Mouse (Mus musculus) bone marrow, adult 2 months (tissue): ENCODE measurements around the gene Ppm1m. TPM values are rescaled to one million over a fixed set of nuclear protein-coding genes. Genes with fewer than 3 reads are reported as not detected.
A peak's percentile ranks its signal among the peaks of the same experiment; 100 is the strongest.

Experiments
- H3K27ac ChIP-seq: fragments of 200-500 bp; 2 replicates; pipeline ENCODE4 v1.5.1; 2012; ENCODE audit warnings: low read depth, mild to moderate bottlenecking, control low read depth, inconsistent platforms, low read length; ENCODE audit not compliant: control insufficient read depth, poor library complexity, insufficient read depth
- H3K4me1 ChIP-seq: fragments of 200-500 bp; 2 replicates; pipeline ENCODE4 v1.6.1; 2011; ENCODE audit warnings: low read length; ENCODE audit not compliant: control insufficient read depth, insufficient read depth
- H3K4me3 ChIP-seq: fragments of 200-500 bp; replicated peaks from 2 replicates; pipeline ENCODE3; 2011; ENCODE audit warnings: mild to moderate bottlenecking, low read depth, low read length, control low read depth; ENCODE audit not compliant: control insufficient read depth
- CTCF ChIP-seq: fragments of 200-500 bp; IDR thresholded peaks from 2 replicates; pipeline ENCODE4 v1.5.1; 2011; ENCODE audit warnings: low read length, control low read depth; ENCODE audit not compliant: control insufficient read depth, insufficient read depth
- POLR2A ChIP-seq: fragments of 200-500 bp; IDR thresholded peaks from 2 replicates; pipeline ENCODE4 v1.6.1; 2011; ENCODE audit warnings: low read depth, mild to moderate bottlenecking, control low read depth, low read length, borderline replicate concordance; ENCODE audit not compliant: control insufficient read depth
- WGBS: fragments of 180-500 bp; shearing (Covaris S2); methylation state at CpG from one replicate; pipeline ENCODE4 v1.1.7; 2018; 5-methylcytosine and 5-hydroxymethylcytosine counted together
- polyA plus RNA-seq: library from polyadenylated mRNA; stranded (reverse); fragments of >200 nt; gene quantifications from 2 replicates; pipeline ENCODE4 v1.2.4, GENCODE M21; 2011; ENCODE audit warnings: low replicate concordance; ENCODE audit not compliant: missing spikeins, insufficient read depth, insufficient read length

Gene Ppm1m
- polyA plus RNA-seq, 1 experiment: 91.7 TPM

DNA sequence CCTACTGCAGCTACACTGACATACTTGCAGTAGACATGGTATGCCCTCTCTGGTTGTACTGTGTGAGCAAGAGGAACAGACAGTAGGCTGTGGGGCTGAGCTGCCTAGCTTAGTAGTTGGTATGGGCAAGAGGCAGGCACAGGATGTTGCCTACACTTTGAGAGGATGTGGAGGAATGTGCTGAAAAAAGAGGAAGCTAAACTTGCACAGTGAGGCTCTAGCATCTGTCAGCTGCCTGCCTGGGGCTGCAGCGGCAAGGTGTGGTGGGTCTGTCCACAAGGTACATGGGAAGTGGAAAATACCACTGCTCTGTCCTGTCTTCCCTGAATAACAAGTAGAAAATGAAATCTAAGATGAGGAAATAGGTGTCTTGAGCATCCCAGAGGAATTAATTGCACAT, 6.5 kb downstream of the Ppm1m start:
- no peak for TF ChIP-seq CTCF
- TF ChIP-seq POLR2A: no peak
- 10% methylated on average over 1 of the region's 1 CpGs for WGBS
- Histone ChIP-seq H3K4me3 (no peak overlapping the region), H3K4me1 (peaks cover 15% of the 10 kb centered on the region), H3K27ac (peak overlapping the region; percentile 77)

DNA sequence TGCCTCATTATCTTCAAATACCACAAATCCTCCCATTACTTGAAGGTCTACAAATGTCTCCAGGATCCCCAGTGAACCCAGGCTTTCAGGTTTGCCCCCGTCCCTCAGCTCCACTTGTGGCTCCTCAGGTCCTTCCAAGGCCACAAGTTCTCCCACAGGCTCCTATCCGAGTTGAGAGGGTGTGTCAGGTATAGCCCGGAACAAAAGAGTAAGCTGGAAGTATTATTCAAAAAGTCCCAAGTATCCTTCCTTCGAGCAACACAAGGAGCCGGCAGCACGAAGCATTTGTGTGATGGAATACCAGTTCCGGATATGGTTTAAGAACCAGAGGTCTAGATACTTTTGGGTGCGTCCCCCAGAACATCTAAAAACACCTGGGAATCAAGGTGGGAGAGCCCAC, 7.5 kb downstream of the Ppm1m start:
- H3K4me1 ChIP-seq: peaks cover 9% of the 10 kb centered on the region
- H3K4me3 ChIP-seq: no peak overlapping the region
- TF ChIP-seq CTCF (no peak), POLR2A (no peak)
- H3K27ac ChIP-seq: peak overlapping the region; percentile 36; the same call in 1 of the 2 replicates
- WGBS: 92% methylated on average over 8 of the region's 8 CpGs

DNA sequence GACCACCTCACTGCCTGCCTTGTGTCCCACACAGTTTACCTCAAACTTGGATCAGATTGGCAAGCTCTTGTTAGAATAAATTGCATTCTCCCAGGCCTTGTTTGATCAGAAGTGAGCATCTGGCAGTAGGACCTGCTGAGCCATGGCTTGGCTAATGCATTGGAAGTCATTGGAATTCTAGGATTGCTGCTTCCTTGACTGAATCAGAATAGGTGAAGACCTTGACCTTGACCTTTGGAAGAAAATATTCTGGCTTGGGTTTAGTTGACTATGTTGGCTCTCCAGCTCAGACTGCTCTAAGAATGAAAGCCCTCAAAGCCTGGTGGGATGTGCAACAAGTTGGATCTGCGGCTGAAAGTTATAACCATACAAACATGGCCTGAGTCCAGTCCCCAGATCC, 8.2 kb downstream of the Ppm1m start:
- Histone ChIP-seq H3K4me1 (peaks cover 9% of the 10 kb centered on the region), H3K4me3 (no peak overlapping the region), H3K27ac (no peak overlapping the region)
- WGBS: 84% methylated on average over 1 of the region's 1 CpGs
- TF ChIP-seq POLR2A: no peak
- TF ChIP-seq CTCF: no peak

DNA sequence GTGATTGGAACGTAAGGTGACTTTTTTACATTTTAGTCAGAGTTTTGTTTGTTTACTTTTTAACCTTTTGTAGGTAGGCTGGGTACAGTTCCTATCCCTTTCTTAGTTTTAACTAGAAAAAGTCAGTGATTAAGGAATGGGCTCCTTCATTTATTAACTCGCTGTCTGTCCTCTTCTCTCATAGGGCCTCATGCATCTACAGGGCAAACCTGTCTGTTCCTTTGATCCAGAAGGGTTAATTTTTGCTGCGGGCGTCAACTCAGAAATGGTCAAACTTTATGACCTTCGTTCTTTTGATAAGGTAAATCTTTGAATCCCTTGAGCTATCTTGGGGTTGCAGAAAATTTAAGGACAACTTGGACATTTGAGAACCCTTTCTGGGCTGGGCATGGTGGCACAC, 15.6 kb downstream of the Ppm1m start:
- no peak overlapping the region for H3K27ac ChIP-seq
- H3K4me3 ChIP-seq: no peak overlapping the region
- 93% methylated on average over 5 of the region's 5 CpGs for WGBS
- no peak for TF ChIP-seq CTCF
- no peak for TF ChIP-seq POLR2A
- H3K4me1 ChIP-seq: no peaks in the 10 kb centered on the region

DNA sequence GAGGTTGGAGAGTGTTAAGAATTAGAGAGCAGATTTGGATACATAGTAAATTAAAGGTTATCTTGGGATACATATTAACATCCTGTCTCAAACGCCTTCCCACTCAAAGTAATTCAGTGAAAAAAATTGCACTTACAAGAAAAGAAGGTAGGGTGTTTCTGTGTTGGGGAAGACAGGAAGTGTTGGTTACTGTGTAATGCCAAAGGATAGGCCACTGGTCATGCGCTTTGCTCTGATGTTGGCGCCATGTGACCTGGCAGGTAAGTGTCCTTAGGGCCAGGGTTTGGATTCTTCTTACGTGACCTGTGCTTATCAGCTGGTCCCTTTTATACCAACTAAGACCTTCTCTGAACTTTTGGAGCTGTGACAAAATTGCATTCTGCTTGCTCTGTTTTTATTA, 17.4 kb downstream of the Ppm1m start:
- TF ChIP-seq CTCF (no peak), POLR2A (no peak)
- 86% methylated on average over 4 of the region's 4 CpGs for WGBS
- no peaks in the 10 kb centered on the region; the same call in 1 of the 2 replicates for H3K4me1 ChIP-seq
- no peak overlapping the region for H3K4me3 ChIP-seq
- H3K27ac ChIP-seq: no peak overlapping the region

DNA sequence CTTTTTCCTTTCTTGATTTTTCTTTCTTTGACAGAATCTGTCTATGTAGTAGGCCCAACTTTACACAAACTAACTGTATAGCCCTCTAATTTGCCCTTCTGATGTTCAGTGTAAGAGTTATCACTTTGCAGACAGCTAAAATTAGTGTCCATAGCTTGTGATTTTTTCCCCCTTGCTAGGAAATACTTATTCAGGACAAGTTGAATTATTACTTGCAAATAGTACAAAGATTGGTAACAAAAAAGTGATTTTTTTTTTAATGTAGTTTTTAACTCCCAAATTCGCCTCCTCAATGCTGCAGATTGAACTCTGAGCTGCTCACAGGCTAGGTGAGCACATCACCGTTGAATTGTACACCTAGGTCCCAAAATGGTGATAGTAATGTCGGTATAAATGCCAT, 19.6 kb downstream of the Ppm1m start:
- Histone ChIP-seq H3K27ac (no peak overlapping the region), H3K4me3 (no peak overlapping the region), H3K4me1 (no peaks in the 10 kb centered on the region; the same call in 1 of the 2 replicates)
- no peak for TF ChIP-seq POLR2A
- TF ChIP-seq CTCF: no peak
- WGBS: 91% methylated on average over 3 of the region's 3 CpGs

DNA sequence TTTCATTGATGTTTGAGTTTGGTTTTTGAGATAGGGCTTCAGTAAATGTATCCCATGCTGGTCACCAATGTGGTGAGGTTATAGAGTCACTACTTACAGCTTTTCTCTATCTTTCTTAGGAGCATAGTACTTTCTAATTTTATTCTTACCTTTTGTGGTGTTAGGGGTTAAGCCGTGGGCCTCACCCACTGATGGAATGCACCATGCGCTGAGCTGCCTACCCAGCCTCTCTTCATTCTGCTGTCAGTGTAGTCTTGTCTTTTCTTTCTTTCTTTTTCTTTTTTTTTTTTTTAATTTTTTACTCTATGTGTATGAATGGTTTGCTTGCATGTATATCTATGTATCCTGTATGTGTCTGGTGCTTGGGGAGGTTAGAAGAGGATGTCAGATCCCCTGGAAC, 20.1 kb downstream of the Ppm1m start:
- Histone ChIP-seq H3K4me1 (no peaks in the 10 kb centered on the region; the same call in 1 of the 2 replicates), H3K27ac (no peak overlapping the region), H3K4me3 (no peak overlapping the region)
- TF ChIP-seq POLR2A (no peak), CTCF (no peak)
- 97% methylated on average over 2 of the region's 2 CpGs for WGBS

DNA sequence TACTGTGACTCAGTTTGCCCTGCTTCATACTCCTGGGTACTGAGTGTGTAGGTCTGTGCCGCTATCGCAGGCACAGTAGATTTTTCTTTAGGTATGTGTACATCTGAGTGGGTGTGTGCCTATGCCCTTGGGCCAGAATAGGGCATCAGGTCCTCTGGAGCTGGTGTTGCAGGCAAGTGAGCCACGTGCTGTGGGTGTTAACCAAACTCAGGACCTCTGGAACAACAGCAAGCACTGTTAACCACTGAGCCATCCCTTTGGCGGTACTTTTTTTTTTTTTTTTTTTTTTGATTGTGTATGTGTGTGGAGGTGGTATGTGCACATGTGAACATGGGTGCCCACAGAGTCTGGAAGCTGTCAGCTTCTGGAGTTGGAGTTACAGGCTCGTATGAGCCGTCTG, 21.7 kb downstream of the Ppm1m start:
- TF ChIP-seq CTCF (no peak), POLR2A (no peak)

DNA sequence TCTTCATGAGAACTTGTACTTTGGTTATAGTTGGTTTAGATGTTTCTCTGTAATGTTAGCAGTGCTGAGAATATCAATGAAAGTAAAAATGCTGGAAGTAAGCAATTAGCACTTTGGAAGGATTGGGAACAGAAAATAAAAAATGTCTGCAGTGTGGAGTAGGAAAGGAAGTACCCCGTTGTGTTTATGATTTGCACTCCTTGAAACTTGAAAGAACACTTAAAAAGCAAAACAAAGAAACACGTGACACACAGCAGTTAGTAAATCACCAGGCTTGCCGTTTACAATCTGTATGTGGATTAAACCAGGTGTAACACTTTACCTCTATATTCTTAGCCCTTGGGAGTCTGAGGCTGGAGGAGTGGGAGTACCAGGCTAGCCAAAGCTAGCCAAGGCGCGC, 22.8 kb downstream of the Ppm1m start:
- TF ChIP-seq POLR2A: no peak
- no peak for TF ChIP-seq CTCF
- Histone ChIP-seq H3K27ac (no peak overlapping the region), H3K4me1 (peaks cover 2% of the 10 kb centered on the region; the same call in 1 of the 2 replicates), H3K4me3 (no peak overlapping the region)
- 78% methylated on average over 5 of the region's 5 CpGs for WGBS

More for the DNA sequence above, 21.7 kb downstream of the Ppm1m start:
- Histone ChIP-seq H3K27ac (no peak overlapping the region), H3K4me3 (no peak overlapping the region), H3K4me1 (peaks cover 2% of the 10 kb centered on the region; the same call in 1 of the 2 replicates)
- 89% methylated on average over 6 of the region's 6 CpGs for WGBS
